Mouse (Mus musculus) hindbrain, embryonic 13.5 days (tissue): ENCODE measurements around the gene Brap. TPM values are rescaled to one million over a fixed set of nuclear protein-coding genes. Genes with fewer than 3 reads are reported as not detected.
A peak's percentile ranks its signal among the peaks of the same experiment; 100 is the strongest.

Source experiments
- ATAC-seq: fragments of 200-750 bp; cut with Nextera tagmentation; 2 replicates; pipeline ENCODE4 v1.8.0; 2017; ENCODE audit warnings: moderate TSS enrichment; ENCODE audit not compliant: low FRiP score
- H3K27ac ChIP-seq: fragments of 300-500 bp; sonication (generic); 2 replicates; pipeline ENCODE4 v1.5.1; 2015; ENCODE audit warnings: inconsistent platforms, mild to moderate bottlenecking, moderate library complexity
- H3K27me3 ChIP-seq: fragments of 300-500 bp; sonication (generic); 2 replicates; pipeline ENCODE4 v1.6.1; 2015; ENCODE audit warnings: mild to moderate bottlenecking, inconsistent platforms
- H3K36me3 ChIP-seq: fragments of 300-500 bp; sonication (generic); 2 replicates; pipeline ENCODE4 v1.6.1; 2015; ENCODE audit warnings: mild to moderate bottlenecking, inconsistent platforms
- H3K4me1 ChIP-seq: fragments of 300-500 bp; sonication (generic); replicated peaks from 2 replicates; pipeline ENCODE4 v1.6.1; 2015; ENCODE audit warnings: inconsistent platforms
- H3K4me2 ChIP-seq: fragments of 300-500 bp; sonication (generic); 2 replicates; pipeline ENCODE4 v1.6.1; 2015; ENCODE audit warnings: inconsistent platforms, mild to moderate bottlenecking, moderate library complexity
- H3K4me3 ChIP-seq: fragments of 300-500 bp; sonication (generic); 2 replicates; pipeline ENCODE4 v1.5.1; 2015; ENCODE audit warnings: mild to moderate bottlenecking, inconsistent platforms
- H3K9ac ChIP-seq: fragments of 300-500 bp; sonication (generic); 2 replicates; pipeline ENCODE4 v1.6.1; 2015; ENCODE audit warnings: mild to moderate bottlenecking, inconsistent platforms
- H3K9me3 ChIP-seq: fragments of 300-500 bp; sonication (generic); 2 replicates; pipeline ENCODE4 v1.6.1; 2016; ENCODE audit warnings: inconsistent platforms
- WGBS: fragments of 180-500 bp; shearing (Covaris S2); methylation state at CpG from one replicate; pipeline ENCODE4 v1.1.7; 2015; 5-methylcytosine and 5-hydroxymethylcytosine counted together
- polyA plus RNA-seq: library from polyadenylated mRNA; unstranded; fragments of >200 nt; fragmentation: Nextera tagmentation; extraction: Ambion mirVana; gene quantifications from 2 replicates; pipeline ENCODE4 v1.2.1, GENCODE M21; 2015

Brap gene
- polyA plus RNA-seq, 1 experiment from 2014 or later: 44.5 TPM

GRCm38 (mm10) chr5:121710851-121711173, 50.4 kb downstream of the Brap start:
- peak overlapping the region; percentile 99 for H3K9ac ChIP-seq
- H3K4me3 ChIP-seq: peak overlapping the region; percentile 99
- no peak for ATAC-seq
- no peaks in the 10 kb centered on the region for H3K36me3 ChIP-seq
- peak overlapping the region; percentile 90 for H3K4me2 ChIP-seq
- under 1% methylated on average over 12 of the region's 12 CpGs for WGBS
- peaks cover 36% of the 10 kb centered on the region for H3K4me1 ChIP-seq
- no peaks in the 10 kb centered on the region for H3K27me3 ChIP-seq
- no peaks in the 10 kb centered on the region for H3K9me3 ChIP-seq
- H3K27ac ChIP-seq: peak overlapping the region; percentile 98

- no peaks in the 10 kb centered on the region for H3K9me3 ChIP-seq
- WGBS: under 1% methylated on average over 30 of the region's 103 CpGs
- no peaks in the 10 kb centered on the region for H3K36me3 ChIP-seq
- H3K4me2 ChIP-seq: peak within 1 kb of the TSS; percentile 90
- H3K4me1 ChIP-seq: peaks cover 41% of the 10 kb centered on the region
- peak within 1 kb of the TSS; percentile 99 for H3K4me3 ChIP-seq
- peak within 1 kb of the TSS; percentile 99 for H3K9ac ChIP-seq
- no peaks in the 10 kb centered on the region for H3K27me3 ChIP-seq
- peak within 1 kb of the TSS; percentile 98 for H3K27ac ChIP-seq
- peak; percentile 74 for ATAC-seq
Measured at GRCm38 (mm10) chr5:121711174-121711927, 51.0 kb downstream of the Brap start, which contains the start of gene Atxn2. TSS of gene Atxn2 (plus strand) at chr5:121711337.

GRCm38 (mm10) chr5:121711928-121712231, 51.5 kb downstream of the Brap start:
- 1% methylated on average over 41 of the region's 57 CpGs for WGBS
- Histone ChIP-seq H3K9ac (peak overlapping the region; percentile 99), H3K4me1 (peaks cover 47% of the 10 kb centered on the region), H3K36me3 (no peaks in the 10 kb centered on the region), H3K27me3 (no peaks in the 10 kb centered on the region), H3K9me3 (no peaks in the 10 kb centered on the region), H3K27ac (peak overlapping the region; percentile 98), H3K4me3 (peak overlapping the region; percentile 99), H3K4me2 (peak overlapping the region; percentile 89)
- peak; percentile 57 for ATAC-seq

GRCm38 (mm10) chr5:121712232-121712933, 52.0 kb downstream of the Brap start:
- no peaks in the 10 kb centered on the region for H3K9me3 ChIP-seq
- H3K36me3 ChIP-seq: no peaks in the 10 kb centered on the region; the same call in 1 of the 2 replicates
- H3K9ac ChIP-seq: peak overlapping the region; percentile 99
- H3K4me3 ChIP-seq: peak overlapping the region; percentile 99
- H3K4me1 ChIP-seq: peaks cover 47% of the 10 kb centered on the region
- H3K27ac ChIP-seq: peak overlapping the region; percentile 98
- ATAC-seq: peak; percentile 66
- under 1% methylated on average over 24 of the region's 66 CpGs for WGBS
- peak overlapping the region; percentile 89 for H3K4me2 ChIP-seq
- no peaks in the 10 kb centered on the region for H3K27me3 ChIP-seq

- ATAC-seq: peak; percentile 52; the same call in 1 of the 2 replicates
- peak overlapping the region; percentile 99 for H3K9ac ChIP-seq
Measured at GRCm38 (mm10) chr5:121712934-121713538, 52.7 kb downstream of the Brap start.

GRCm38 (mm10) chr5:121714331-121714730, 54.0 kb downstream of the Brap start:
- ATAC-seq: no peak

More at GRCm38 (mm10) chr5:121712934-121713538, 52.7 kb downstream of the Brap start:
- peaks cover 47% of the 10 kb centered on the region for H3K4me1 ChIP-seq
- peak overlapping the region; percentile 98 for H3K27ac ChIP-seq
- peak overlapping the region; percentile 89 for H3K4me2 ChIP-seq
- H3K9me3 ChIP-seq: no peaks in the 10 kb centered on the region
- no peaks in the 10 kb centered on the region; the same call in 1 of the 2 replicates for H3K36me3 ChIP-seq
- under 1% methylated on average over 15 of the region's 32 CpGs for WGBS
- peak overlapping the region; percentile 99 for H3K4me3 ChIP-seq
- no peaks in the 10 kb centered on the region for H3K27me3 ChIP-seq

GRCm38 (mm10) chr5:121714928-121715327, 54.6 kb downstream of the Brap start:
- Histone ChIP-seq H3K4me3 (no peak overlapping the region), H3K36me3 (no peaks in the 10 kb centered on the region; the same call in 1 of the 2 replicates), H3K9me3 (no peaks in the 10 kb centered on the region), H3K27me3 (no peaks in the 10 kb centered on the region), H3K4me2 (0 out of 2 replicates have a peak overlapping the region, but pooled peaks have one; percentile 3), H3K9ac (no peak overlapping the region), H3K27ac (no peak overlapping the region), H3K4me1 (peaks cover 63% of the 10 kb centered on the region)
- WGBS: 89% methylated on average over 6 of the region's 6 CpGs
- no peak for ATAC-seq

More at GRCm38 (mm10) chr5:121714331-121714730, 54.0 kb downstream of the Brap start:
- Histone ChIP-seq H3K9me3 (no peaks in the 10 kb centered on the region), H3K9ac (no peak overlapping the region), H3K4me3 (no peak overlapping the region; the same call in 1 of the 2 replicates), H3K27ac (no peak overlapping the region), H3K4me2 (peak overlapping the region; percentile 89), H3K4me1 (peaks cover 57% of the 10 kb centered on the region), H3K27me3 (no peaks in the 10 kb centered on the region), H3K36me3 (no peaks in the 10 kb centered on the region; the same call in 1 of the 2 replicates)
- 97% methylated on average over 1 of the region's 1 CpGs for WGBS

GRCm38 (mm10) chr5:121718462-121718861, 58.1 kb downstream of the Brap start:
- no peak for ATAC-seq
- no peak overlapping the region for H3K27ac ChIP-seq
- no peak overlapping the region for H3K9ac ChIP-seq
- no peak overlapping the region for H3K4me3 ChIP-seq
- no peaks in the 10 kb centered on the region for H3K27me3 ChIP-seq
- peaks cover 61% of the 10 kb centered on the region for H3K4me1 ChIP-seq
- H3K36me3 ChIP-seq: no peaks in the 10 kb centered on the region; the same call in 1 of the 2 replicates
- no peak overlapping the region for H3K4me2 ChIP-seq
- WGBS: 86% methylated on average over 5 of the region's 5 CpGs
- H3K9me3 ChIP-seq: no peaks in the 10 kb centered on the region

- Histone ChIP-seq H3K27ac (no peak overlapping the region), H3K9me3 (no peaks in the 10 kb centered on the region), H3K4me3 (no peak overlapping the region), H3K9ac (no peak overlapping the region), H3K4me1 (peaks cover 35% of the 10 kb centered on the region), H3K36me3 (no peaks in the 10 kb centered on the region; the same call in 1 of the 2 replicates), H3K27me3 (no peaks in the 10 kb centered on the region), H3K4me2 (no peak overlapping the region)
- ATAC-seq: no peak
- WGBS: 95% methylated on average over 5 of the region's 5 CpGs
Measured at GRCm38 (mm10) chr5:121720888-121721585, 60.7 kb downstream of the Brap start.

- no peak overlapping the region for H3K4me2 ChIP-seq
- H3K9me3 ChIP-seq: no peaks in the 10 kb centered on the region
- H3K36me3 ChIP-seq: no peaks in the 10 kb centered on the region; the same call in 1 of the 2 replicates
- H3K9ac ChIP-seq: no peak overlapping the region
- no peak overlapping the region; the same call in 1 of the 2 replicates for H3K27ac ChIP-seq
- no peaks in the 10 kb centered on the region for H3K27me3 ChIP-seq
- no peak for ATAC-seq
- H3K4me1 ChIP-seq: peaks cover 27% of the 10 kb centered on the region
- WGBS: 81% methylated on average over 3 of the region's 3 CpGs
- no peak overlapping the region for H3K4me3 ChIP-seq
Measured at GRCm38 (mm10) chr5:121721841-121722240, 61.5 kb downstream of the Brap start.

- Histone ChIP-seq H3K27me3 (no peaks in the 10 kb centered on the region), H3K9me3 (no peaks in the 10 kb centered on the region), H3K9ac (no peak overlapping the region), H3K36me3 (no peaks in the 10 kb centered on the region), H3K27ac (no peak overlapping the region), H3K4me1 (peaks cover 13% of the 10 kb centered on the region), H3K4me2 (no peak overlapping the region), H3K4me3 (no peak overlapping the region)
- 86% methylated on average over 1 of the region's 1 CpGs for WGBS
- ATAC-seq: no peak
Measured at GRCm38 (mm10) chr5:121724678-121725077, 64.3 kb downstream of the Brap start.
